Mouse (Mus musculus): ENCODE measurements around the gene Gca. TPM values are rescaled to one million over a fixed set of nuclear protein-coding genes. Genes with fewer than 3 reads are reported as not detected.

The Gca gene
- total RNA-seq (2023), result 1 to 10 TPM; 2.3 to 4.4 TPM

GRCm38 (mm10) chr2:62664135-62664670 lies at the start of gene Gca:
Gene Gca, plus strand, starts transcription at chr2:62664285.

GRCm38 (mm10) chr2:62646014-62646645 lies 18.0 kb upstream of the Gca start, which contains the start of gene Ifih1:
Gene Ifih1, minus strand, starts transcription at chr2:62646255.

Other genes with a start within 250 kb of the Gca start
- not detected for gene Gcg, start 180.6 kb upstream of the Gca start, total RNA-seq (2023)
- gene Fap, start 90.2 kb upstream of the Gca start, total RNA-seq (2023), result 1 to 10 TPM; 3.7 to 3.8 TPM
- gene Ifih1, start 18.0 kb upstream of the Gca start, total RNA-seq (2023), result 10 to 100 TPM; 46.5 to 51.1 TPM